Mouse (Mus musculus): Measurements from ENCODE around the gene Ing2. TPM values are rescaled to one million over a fixed set of nuclear protein-coding genes. Genes with fewer than 3 reads are reported as not detected.

Ing2 gene
- polyA plus RNA-seq, 1 experiment: 2.6 TPM

GRCm38 (mm10) chr8:47690674-47691078, 15.3 kb upstream of the Ing2 start:
- 5% methylated on average over 16 of the region's 16 CpGs for WGBS
- peak overlapping the region; percentile 42 for H3K4me3 ChIP-seq (ENCODE audit: extremely low read depth, insufficient read depth, insufficient read length)
- no peaks in the 10 kb centered on the region for H3K4me1 ChIP-seq (ENCODE audit: control insufficient read depth, insufficient read depth, insufficient read length)
- no peak for DNase-seq (ENCODE audit: low read depth in 1 of 2, low spot score in 2 of 2)
- no peaks in the 10 kb centered on the region for H3K36me3 ChIP-seq (ENCODE audit: control insufficient read depth, insufficient read depth, low read length)
- H3K27me3 ChIP-seq (ENCODE audit: control insufficient read depth, insufficient read depth, low read length): no peaks in the 10 kb centered on the region
- TF ChIP-seq POLR2A (IDR thresholded peaks at IDR 0.05; ENCODE audit: low read depth, low read length) (no peak), CTCF (IDR thresholded peaks at IDR 0.05; ENCODE audit: extremely low read depth, insufficient read depth, insufficient read length, insufficient replicate concordance) (no peak)
- H3K27ac ChIP-seq (ENCODE audit: insufficient read depth, low read length): no peak overlapping the region

- H3K27ac ChIP-seq (ENCODE audit: insufficient read depth, low read length): no peak overlapping the region
- H3K36me3 ChIP-seq (ENCODE audit: control insufficient read depth, insufficient read depth, low read length): no peaks in the 10 kb centered on the region
- no peak overlapping the region for H3K4me3 ChIP-seq (ENCODE audit: extremely low read depth, insufficient read depth, insufficient read length)
- no peaks in the 10 kb centered on the region for H3K27me3 ChIP-seq (ENCODE audit: control insufficient read depth, insufficient read depth, low read length)
- no peak for TF ChIP-seq POLR2A (IDR thresholded peaks at IDR 0.05; ENCODE audit: low read depth, low read length)
- TF ChIP-seq CTCF (IDR thresholded peaks at IDR 0.05; ENCODE audit: extremely low read depth, insufficient read depth, insufficient read length, insufficient replicate concordance): no peak; the same call in 1 of the 2 replicates
- 62% methylated on average over 12 of the region's 12 CpGs for WGBS
- no peaks in the 10 kb centered on the region for H3K4me1 ChIP-seq (ENCODE audit: control insufficient read depth, insufficient read depth, insufficient read length)
- peak; percentile 26 to 42 for DNase-seq (ENCODE audit: low read depth in 1 of 2, low spot score in 2 of 2)
Measured at GRCm38 (mm10) chr8:47689704-47690326, 14.5 kb upstream of the Ing2 start.

GRCm38 (mm10) chr8:47684441-47684840, 9.1 kb upstream of the Ing2 start:
- Histone ChIP-seq H3K36me3 (ENCODE audit: control insufficient read depth, insufficient read depth, low read length) (no peaks in the 10 kb centered on the region), H3K4me1 (ENCODE audit: control insufficient read depth, insufficient read depth, insufficient read length) (no peaks in the 10 kb centered on the region), H3K27ac (ENCODE audit: insufficient read depth, low read length) (no peak overlapping the region), H3K27me3 (ENCODE audit: control insufficient read depth, insufficient read depth, low read length) (no peaks in the 10 kb centered on the region), H3K4me3 (ENCODE audit: extremely low read depth, insufficient read depth, insufficient read length) (no peak overlapping the region)
- TF ChIP-seq CTCF (IDR thresholded peaks at IDR 0.05; ENCODE audit: extremely low read depth, insufficient read depth, insufficient read length, insufficient replicate concordance) (no peak), POLR2A (IDR thresholded peaks at IDR 0.05; ENCODE audit: low read depth, low read length) (no peak)
- WGBS: 17% methylated on average over 5 of the region's 5 CpGs
- no peak for DNase-seq (ENCODE audit: low read depth in 1 of 2, low spot score in 2 of 2)

- Histone ChIP-seq H3K27me3 (ENCODE audit: control insufficient read depth, insufficient read depth, low read length) (no peaks in the 10 kb centered on the region), H3K4me3 (ENCODE audit: extremely low read depth, insufficient read depth, insufficient read length) (no peak overlapping the region), H3K36me3 (ENCODE audit: control insufficient read depth, insufficient read depth, low read length) (no peaks in the 10 kb centered on the region), H3K27ac (ENCODE audit: insufficient read depth, low read length) (no peak overlapping the region), H3K4me1 (ENCODE audit: control insufficient read depth, insufficient read depth, insufficient read length) (no peaks in the 10 kb centered on the region)
- no peak for DNase-seq (ENCODE audit: low read depth in 1 of 2, low spot score in 2 of 2)
- TF ChIP-seq POLR2A (IDR thresholded peaks at IDR 0.05; ENCODE audit: low read depth, low read length) (no peak), CTCF (IDR thresholded peaks at IDR 0.05; ENCODE audit: extremely low read depth, insufficient read depth, insufficient read length, insufficient replicate concordance) (no peak)
- WGBS: 70% methylated on average over 9 of the region's 9 CpGs
Measured at GRCm38 (mm10) chr8:47683994-47684393, 8.6 kb upstream of the Ing2 start.

- DNase-seq (ENCODE audit: low read depth in 1 of 2, low spot score in 2 of 2): no peak
- no peak for TF ChIP-seq CTCF (IDR thresholded peaks at IDR 0.05; ENCODE audit: extremely low read depth, insufficient read depth, insufficient read length, insufficient replicate concordance)
- no peak for TF ChIP-seq POLR2A (IDR thresholded peaks at IDR 0.05; ENCODE audit: low read depth, low read length)
- Histone ChIP-seq H3K4me3 (ENCODE audit: extremely low read depth, insufficient read depth, insufficient read length) (no peak overlapping the region), H3K36me3 (ENCODE audit: control insufficient read depth, insufficient read depth, low read length) (no peaks in the 10 kb centered on the region), H3K27ac (ENCODE audit: insufficient read depth, low read length) (no peak overlapping the region), H3K4me1 (ENCODE audit: control insufficient read depth, insufficient read depth, insufficient read length) (no peaks in the 10 kb centered on the region), H3K27me3 (ENCODE audit: control insufficient read depth, insufficient read depth, low read length) (no peaks in the 10 kb centered on the region)
- WGBS: 67% methylated on average over 4 of the region's 4 CpGs
Measured at GRCm38 (mm10) chr8:47680306-47680705, 5.0 kb upstream of the Ing2 start.

- Histone ChIP-seq H3K27ac (ENCODE audit: insufficient read depth, low read length) (no peak overlapping the region), H3K36me3 (ENCODE audit: control insufficient read depth, insufficient read depth, low read length) (no peaks in the 10 kb centered on the region), H3K4me1 (ENCODE audit: control insufficient read depth, insufficient read depth, insufficient read length) (no peaks in the 10 kb centered on the region), H3K27me3 (ENCODE audit: control insufficient read depth, insufficient read depth, low read length) (no peaks in the 10 kb centered on the region), H3K4me3 (ENCODE audit: extremely low read depth, insufficient read depth, insufficient read length) (no peak overlapping the region)
- WGBS: 86% methylated on average over 1 of the region's 1 CpGs
- no peak for TF ChIP-seq CTCF (IDR thresholded peaks at IDR 0.05; ENCODE audit: extremely low read depth, insufficient read depth, insufficient read length, insufficient replicate concordance)
- TF ChIP-seq POLR2A (IDR thresholded peaks at IDR 0.05; ENCODE audit: low read depth, low read length): no peak
- DNase-seq (ENCODE audit: low read depth in 1 of 2, low spot score in 2 of 2): no peak
Measured at GRCm38 (mm10) chr8:47679603-47680002, 4.2 kb upstream of the Ing2 start.

- H3K27ac ChIP-seq (ENCODE audit: insufficient read depth, low read length): 0 out of 2 replicates have a peak overlapping the region, but pooled peaks have one; percentile 8
- TF ChIP-seq CTCF (IDR thresholded peaks at IDR 0.05; ENCODE audit: extremely low read depth, insufficient read depth, insufficient read length, insufficient replicate concordance) (no peak), POLR2A (IDR thresholded peaks at IDR 0.05; ENCODE audit: low read depth, low read length) (no peak)
- DNase-seq (ENCODE audit: low read depth in 1 of 2, low spot score in 2 of 2): no peak
- WGBS: 19% methylated on average over 2 of the region's 2 CpGs
- no peaks in the 10 kb centered on the region for H3K36me3 ChIP-seq (ENCODE audit: control insufficient read depth, insufficient read depth, low read length)
- no peak overlapping the region for H3K4me3 ChIP-seq (ENCODE audit: extremely low read depth, insufficient read depth, insufficient read length)
- no peaks in the 10 kb centered on the region for H3K27me3 ChIP-seq (ENCODE audit: control insufficient read depth, insufficient read depth, low read length)
- no peaks in the 10 kb centered on the region for H3K4me1 ChIP-seq (ENCODE audit: control insufficient read depth, insufficient read depth, insufficient read length)
Measured at GRCm38 (mm10) chr8:47676631-47677030, 1.3 kb upstream of the Ing2 start.
